Comparison of ENCODE assay signal across 8 mouse cellular contexts in the genomic region with DNA sequence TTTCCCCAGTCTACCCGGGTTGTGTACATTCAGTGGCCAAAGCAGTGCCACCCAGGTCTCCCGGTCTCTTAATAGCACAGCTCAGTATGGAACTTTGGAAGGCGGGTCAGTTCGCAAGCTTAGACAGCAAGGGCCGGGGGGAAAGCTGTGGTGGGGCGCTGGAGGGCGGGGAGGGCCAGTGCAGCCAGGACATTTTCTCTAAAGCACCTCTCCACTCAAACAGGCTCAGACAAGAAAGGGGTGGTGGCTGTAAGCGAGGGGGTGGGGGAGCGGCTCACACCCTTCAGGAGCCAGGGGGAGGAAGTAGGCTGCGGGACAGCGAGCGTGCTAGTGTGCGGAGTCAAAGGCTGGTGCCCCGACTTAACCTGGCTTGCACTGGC. TPM values are rescaled to one million over a fixed set of nuclear protein-coding genes. Genes with fewer than 3 reads are reported as not detected.
DNase-seq lines count a peak whose midpoint lies in the region; ATAC-seq and TF ChIP-seq lines count a peak whose summit lies in the region.

No protein-coding gene starts in this region.

- H3K27me3 ChIP-seq in kidney, embryonic 15.5 days, result no peaks in the 10 kb centered on the region
- H3K27me3 ChIP-seq in hindbrain, embryonic 14.5 days (ENCODE audit: control insufficient read depth, insufficient read depth, low read length), result no peaks in the 10 kb centered on the region
- H3K27me3 ChIP-seq in lung, postnatal 0 days (replicated peaks; ENCODE audit: insufficient read depth, low read length), result no peaks in the 10 kb centered on the region
- no peaks in the 10 kb centered on the region for H3K27me3 ChIP-seq in stomach, embryonic 16.5 days (ENCODE audit: control insufficient read depth, insufficient read depth, low read length)

- ATAC-seq in kidney, embryonic 15.5 days (replicated peaks; ENCODE audit: low FRiP score), result peak; percentile 58
- ATAC-seq in hindbrain, embryonic 14.5 days (ENCODE audit: low FRiP score), result peak; percentile 31; the same call in 1 of the 2 replicates
- ATAC-seq in lung, postnatal 0 days, result peak; percentile 80
- ATAC-seq in stomach, embryonic 16.5 days (ENCODE audit: insufficient read depth, low FRiP score), result peak; percentile 77
- ATAC-seq in frontal cortex, adult (ENCODE audit: low TSS enrichment), result no peak

- DNase-seq in kidney, postnatal 14 days, result no peak
- no peak for DNase-seq in hindbrain, embryonic 14.5 days (ENCODE audit: low spot score)
- peak; percentile 82 for DNase-seq in lung, postnatal 0 days (ENCODE audit: low spot score)
- no peak for DNase-seq in left cerebral cortex, postnatal 25 days (ENCODE audit: low spot score in 2 of 2)

- intact Hi-C loops in left cerebral cortex, postnatal 25 days (cut with DNase I), result no loop called here

- H3K4me3 ChIP-seq in kidney, embryonic 15.5 days (replicated peaks), result peak overlapping the region; percentile 60
- peak overlapping the region; percentile 70 for H3K4me3 ChIP-seq in bone marrow macrophage, adult 2 months (ENCODE audit: insufficient read depth, low read length)
- H3K4me3 ChIP-seq in hindbrain, embryonic 14.5 days (replicated peaks; ENCODE audit: low read length), result peak overlapping the region; percentile 71
- H3K4me3 ChIP-seq in lung, postnatal 0 days (ENCODE audit: low read depth, low read length), result peak overlapping the region; percentile 79
- peak overlapping the region; percentile 87 for H3K4me3 ChIP-seq in stomach, embryonic 16.5 days (replicated peaks; ENCODE audit: low read length)

- H3K4me2 ChIP-seq in kidney, embryonic 15.5 days, result peak overlapping the region; percentile 87
- peak overlapping the region; percentile 71 for H3K4me2 ChIP-seq in hindbrain, embryonic 14.5 days (replicated peaks)
- peak overlapping the region; percentile 87 for H3K4me2 ChIP-seq in lung, postnatal 0 days (replicated peaks; ENCODE audit: low read depth, low read length)
- H3K4me2 ChIP-seq in stomach, embryonic 16.5 days (ENCODE audit: low read depth, low read length), result peak overlapping the region; percentile 80

- H3K9me3 ChIP-seq in kidney, embryonic 15.5 days (replicated peaks), result no peaks in the 10 kb centered on the region
- H3K9me3 ChIP-seq in hindbrain, embryonic 14.5 days (ENCODE audit: control insufficient read depth, low read length), result no peaks in the 10 kb centered on the region
- no peaks in the 10 kb centered on the region for H3K9me3 ChIP-seq in lung, postnatal 0 days (ENCODE audit: low read length)
- no peaks in the 10 kb centered on the region for H3K9me3 ChIP-seq in stomach, embryonic 16.5 days (replicated peaks; ENCODE audit: control insufficient read depth, low read length)

- peaks cover 45% of the 10 kb centered on the region for H3K4me1 ChIP-seq in kidney, embryonic 15.5 days
- peaks cover 61% of the 10 kb centered on the region for H3K4me1 ChIP-seq in bone marrow macrophage, adult 2 months (ENCODE audit: control insufficient read depth, insufficient read depth, low read length)
- peaks cover 17% of the 10 kb centered on the region for H3K4me1 ChIP-seq in hindbrain, embryonic 14.5 days (replicated peaks; ENCODE audit: control insufficient read depth, insufficient read depth, low read length)
- H3K4me1 ChIP-seq in lung, postnatal 0 days (ENCODE audit: insufficient read depth, low read depth, low read length), result peaks cover 4% of the 10 kb centered on the region; the same call in 1 of the 2 replicates
- peaks cover 26% of the 10 kb centered on the region for H3K4me1 ChIP-seq in stomach, embryonic 16.5 days (ENCODE audit: control insufficient read depth, insufficient read depth, low read length)

- TF ChIP-seq EP300 in lung, postnatal 0 days (IDR thresholded peaks at IDR 0.05), result no peak; the same call in 1 of the 2 replicates

- TF ChIP-seq POLR2A in bone marrow macrophage, adult 2 months (IDR thresholded peaks at IDR 0.05; ENCODE audit: borderline replicate concordance, low read depth, low read length), result 0 out of 2 replicates have a peak, but pooled peaks have one; percentile 15

- peak overlapping the region; percentile 53 for H3K9ac ChIP-seq in kidney, embryonic 15.5 days
- H3K9ac ChIP-seq in hindbrain, embryonic 14.5 days, result peak overlapping the region; percentile 84
- peak overlapping the region; percentile 89 for H3K9ac ChIP-seq in lung, postnatal 0 days (replicated peaks; ENCODE audit: low read depth)
- peak overlapping the region; percentile 93 for H3K9ac ChIP-seq in stomach, embryonic 16.5 days (ENCODE audit: low read length)

- WGBS in kidney, embryonic 15.5 days, result 2% methylated on average over 14 of the region's 14 CpGs
- 1% methylated on average over 14 of the region's 14 CpGs for WGBS in hindbrain, embryonic 14.5 days
- under 1% methylated on average over 14 of the region's 14 CpGs for WGBS in lung, postnatal 0 days
- 2% methylated on average over 14 of the region's 14 CpGs for WGBS in stomach, embryonic 16.5 days

- no peak for TF ChIP-seq CTCF in bone marrow macrophage, adult 2 months (IDR thresholded peaks at IDR 0.05; ENCODE audit: low read depth, low read length)
- TF ChIP-seq CTCF in lung, postnatal 0 days (IDR thresholded peaks at IDR 0.05), result no peak

- peaks cover 14% of the 10 kb centered on the region; the same call in 1 of the 2 replicates for H3K36me3 ChIP-seq in kidney, embryonic 15.5 days
- H3K36me3 ChIP-seq in hindbrain, embryonic 14.5 days (replicated peaks; ENCODE audit: control insufficient read depth, insufficient read depth), result peaks cover 13% of the 10 kb centered on the region
- no peaks in the 10 kb centered on the region for H3K36me3 ChIP-seq in lung, postnatal 0 days (ENCODE audit: insufficient read depth, low read length)
- H3K36me3 ChIP-seq in stomach, embryonic 16.5 days (ENCODE audit: control insufficient read depth, insufficient read depth, low read length), result no peaks in the 10 kb centered on the region

- peak overlapping the region; percentile 94 for H3K27ac ChIP-seq in kidney, embryonic 15.5 days
- H3K27ac ChIP-seq in bone marrow macrophage, adult 2 months (ENCODE audit: insufficient read depth, low read depth, low read length), result peak overlapping the region; percentile 95
- peak overlapping the region; percentile 67 for H3K27ac ChIP-seq in hindbrain, embryonic 14.5 days
- H3K27ac ChIP-seq in lung, postnatal 0 days (ENCODE audit: low read length), result peak overlapping the region; percentile 93
- peak overlapping the region; percentile 98 for H3K27ac ChIP-seq in stomach, embryonic 16.5 days (ENCODE audit: low read length)

RNA-seq across cellular contexts. Expression of gene Sh3bgrl3, which starts 0.4 kb away (rescaled TPM):
- 395 and 412 TPM in 2 replicates for polyA plus RNA-seq in kidney, embryonic 15.5 days (2015; fragmentation: Nextera tagmentation; extraction: Ambion mirVana)
- polyA plus RNA-seq in bone marrow macrophage, adult 2 months (2012; ENCODE audit: insufficient read depth, insufficient read length, missing spikeins), result 1,334 and 1,359 TPM in 2 replicates
- 429 and 442 TPM in 2 replicates for polyA plus RNA-seq in hindbrain, embryonic 14.5 days (2014; fragmentation: Nextera tagmentation; extraction: Ambion mirVana)
- 476 and 513 TPM in 2 replicates for polyA plus RNA-seq in lung, postnatal 0 days (2015; fragmentation: Nextera tagmentation; extraction: Ambion mirVana)
- 397 and 438 TPM in 2 replicates for polyA plus RNA-seq in stomach, embryonic 16.5 days (2015; fragmentation: Nextera tagmentation; extraction: Ambion mirVana)
- 100 to 1,000 TPM; 212 to 218 TPM for total RNA-seq in left cerebral cortex, postnatal 25 days (2021)

RNA-seq across cellular contexts. Expression of gene Ubxn11, which starts 26.6 kb away (rescaled TPM):
- polyA plus RNA-seq in kidney, embryonic 15.5 days (2015; fragmentation: Nextera tagmentation; extraction: Ambion mirVana), result 10.5 and 11.1 TPM in 2 replicates
- polyA plus RNA-seq in bone marrow macrophage, adult 2 months (2012; ENCODE audit: insufficient read depth, insufficient read length, missing spikeins), result 2.5 and 5.8 TPM in 2 replicates
- 17.5 and 22.2 TPM in 2 replicates for polyA plus RNA-seq in hindbrain, embryonic 14.5 days (2014; fragmentation: Nextera tagmentation; extraction: Ambion mirVana)
- 10.3 and 11.3 TPM in 2 replicates for polyA plus RNA-seq in lung, postnatal 0 days (2015; fragmentation: Nextera tagmentation; extraction: Ambion mirVana)
- polyA plus RNA-seq in stomach, embryonic 16.5 days (2015; fragmentation: Nextera tagmentation; extraction: Ambion mirVana), result 6.4 and 7.0 TPM in 2 replicates
- 10 to 100 TPM; 29.5 to 34.7 TPM for total RNA-seq in left cerebral cortex, postnatal 25 days (2021)

RNA-seq across cellular contexts. Expression of gene Cd52, which starts 34.1 kb away (rescaled TPM):
- 12.0 and 12.2 TPM in 2 replicates for polyA plus RNA-seq in kidney, embryonic 15.5 days (2015; fragmentation: Nextera tagmentation; extraction: Ambion mirVana)
- 1,130 and 1,142 TPM in 2 replicates for polyA plus RNA-seq in bone marrow macrophage, adult 2 months (2012; ENCODE audit: insufficient read depth, insufficient read length, missing spikeins)
- 1.7 and 2.4 TPM in 2 replicates for polyA plus RNA-seq in hindbrain, embryonic 14.5 days (2014; fragmentation: Nextera tagmentation; extraction: Ambion mirVana)
- 65.8 and 65.9 TPM in 2 replicates for polyA plus RNA-seq in lung, postnatal 0 days (2015; fragmentation: Nextera tagmentation; extraction: Ambion mirVana)
- polyA plus RNA-seq in stomach, embryonic 16.5 days (2015; fragmentation: Nextera tagmentation; extraction: Ambion mirVana), result 25.8 and 44.2 TPM in 2 replicates
- 1 to 10 TPM; 1.6 to 3.4 TPM for total RNA-seq in left cerebral cortex, postnatal 25 days (2021)

RNA-seq across cellular contexts. Expression of gene Cep85, which starts 57.9 kb away (rescaled TPM):
- polyA plus RNA-seq in kidney, embryonic 15.5 days (2015; fragmentation: Nextera tagmentation; extraction: Ambion mirVana), result 106 and 125 TPM in 2 replicates
- 12.5 and 13.9 TPM in 2 replicates for polyA plus RNA-seq in bone marrow macrophage, adult 2 months (2012; ENCODE audit: insufficient read depth, insufficient read length, missing spikeins)
- polyA plus RNA-seq in hindbrain, embryonic 14.5 days (2014; fragmentation: Nextera tagmentation; extraction: Ambion mirVana), result 19.2 and 20.3 TPM in 2 replicates
- 36.6 and 74.1 TPM in 2 replicates for polyA plus RNA-seq in lung, postnatal 0 days (2015; fragmentation: Nextera tagmentation; extraction: Ambion mirVana)
- 110 and 113 TPM in 2 replicates for polyA plus RNA-seq in stomach, embryonic 16.5 days (2015; fragmentation: Nextera tagmentation; extraction: Ambion mirVana)
- 10 to 100 TPM; 12.2 to 13.6 TPM for total RNA-seq in left cerebral cortex, postnatal 25 days (2021)

Comparison
In these comparisons a context has a peak if more than half of its experiments do, and no peak if none do; other contexts are left out.
1. RNA of gene Cd52, which starts 34.1 kb away (polyA plus RNA-seq): 1,130 to 1,142 TPM in bone marrow macrophage, adult 2 months; 65.8 to 65.9 TPM in lung, postnatal 0 days, 25.8 to 44.2 TPM in stomach, embryonic 16.5 days, 12.0 to 12.2 TPM in kidney, embryonic 15.5 days and 1.7 to 2.4 TPM in hindbrain, embryonic 14.5 days; every median in the first group is over 10 times any median in the second.
2. Peak in every context shown above with its lines, with median percentiles within 50 percentile points of each other: H3K27ac ChIP-seq, H3K4me2 ChIP-seq, H3K4me3 ChIP-seq and H3K9ac ChIP-seq.